Mouse (Mus musculus) cerebellum, adult 18-20 months (tissue): ENCODE results near the gene Elfn2.

Experiments used
- DNase-seq, 2 experiments: peaks; one replicate each; pipeline ENCODE4 v3.0.0; 2021

Elfn2 gene

DNA sequence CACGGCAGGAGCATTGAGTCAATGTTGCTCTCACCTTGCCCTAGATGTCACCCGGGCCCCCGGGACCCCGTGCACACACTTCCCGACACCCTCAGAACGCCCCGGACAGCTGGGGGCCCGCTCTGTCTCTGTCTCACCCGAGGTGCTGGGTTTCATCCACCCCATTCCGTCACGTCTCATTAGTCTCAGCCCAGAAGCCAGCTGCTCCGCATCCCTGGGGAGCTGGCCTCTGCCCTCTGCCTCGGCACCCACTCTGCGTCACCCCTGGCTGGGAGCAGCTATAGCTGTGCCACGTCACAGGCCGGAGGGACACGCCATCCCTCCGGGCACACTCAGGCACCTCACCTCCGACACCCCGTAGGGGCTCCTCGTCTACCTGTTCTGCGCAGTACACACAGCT, 38.3 kb downstream of the Elfn2 start:
- DNase-seq, result no peak

DNA sequence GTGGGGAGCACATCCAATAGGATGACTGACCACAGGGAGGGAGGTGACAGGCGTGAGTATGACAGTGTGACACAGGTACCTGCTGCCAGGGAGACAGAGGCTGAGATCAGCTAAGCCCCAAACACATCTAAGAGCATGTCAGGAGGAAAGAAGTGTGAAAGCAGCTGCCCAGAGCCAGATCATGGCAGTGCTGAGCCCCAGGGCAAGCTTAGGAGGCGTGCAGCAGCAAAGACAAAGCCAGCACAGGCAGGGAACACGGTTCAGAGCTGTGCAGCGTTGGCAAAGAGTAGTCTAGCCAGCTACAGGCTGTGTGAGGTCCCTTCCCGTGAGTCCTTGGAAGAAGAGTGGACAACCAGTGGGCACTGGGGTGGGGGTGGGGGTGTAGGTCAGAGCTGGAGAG, 40.9 kb downstream of the Elfn2 start:
- no peak for DNase-seq

DNA sequence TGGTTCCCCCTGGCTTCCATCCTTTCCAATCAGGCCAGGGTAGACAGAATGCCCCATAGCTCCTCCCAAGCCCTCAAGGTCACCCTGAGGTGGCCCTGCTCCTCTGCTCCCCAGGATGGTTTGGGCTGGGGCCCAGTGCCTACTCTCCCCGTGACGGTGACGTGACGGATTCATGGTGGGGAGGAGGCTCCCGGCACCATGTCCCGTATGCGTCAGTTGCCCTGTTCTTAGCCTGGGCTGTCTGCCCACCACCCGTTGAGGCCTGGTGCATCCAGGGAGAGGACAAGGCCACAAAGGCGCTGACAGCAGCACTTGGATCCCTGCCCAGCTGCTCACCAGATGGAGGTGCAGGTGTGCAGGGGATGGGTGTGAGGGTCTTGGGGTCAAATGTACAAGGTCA, 41.6 kb downstream of the Elfn2 start:
- peak; percentile 53 to 62 for DNase-seq

DNA sequence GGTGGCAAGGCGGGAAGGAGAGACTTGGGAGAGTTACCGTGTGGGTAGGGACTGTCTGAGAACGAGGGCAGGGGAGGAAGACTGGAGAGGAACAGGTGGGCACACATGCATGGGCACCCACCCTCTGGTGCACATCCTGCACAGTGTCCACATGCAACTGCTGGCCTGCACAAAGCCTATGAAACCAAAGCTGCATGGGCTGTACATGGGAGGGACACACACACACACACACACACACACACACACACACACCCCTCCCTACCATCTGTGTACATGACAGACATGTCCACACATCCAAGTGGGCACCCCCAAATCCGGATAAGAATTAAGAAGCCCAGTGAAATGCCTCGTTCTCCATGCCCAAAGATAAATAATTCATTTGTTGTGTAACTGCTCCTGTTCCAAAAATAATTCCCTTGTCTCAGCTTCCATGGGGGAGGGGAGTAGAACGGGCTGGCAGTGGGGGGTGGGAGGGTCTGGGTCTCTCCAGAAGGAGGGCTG, 43.6 kb downstream of the Elfn2 start:
- no peak for DNase-seq

DNA sequence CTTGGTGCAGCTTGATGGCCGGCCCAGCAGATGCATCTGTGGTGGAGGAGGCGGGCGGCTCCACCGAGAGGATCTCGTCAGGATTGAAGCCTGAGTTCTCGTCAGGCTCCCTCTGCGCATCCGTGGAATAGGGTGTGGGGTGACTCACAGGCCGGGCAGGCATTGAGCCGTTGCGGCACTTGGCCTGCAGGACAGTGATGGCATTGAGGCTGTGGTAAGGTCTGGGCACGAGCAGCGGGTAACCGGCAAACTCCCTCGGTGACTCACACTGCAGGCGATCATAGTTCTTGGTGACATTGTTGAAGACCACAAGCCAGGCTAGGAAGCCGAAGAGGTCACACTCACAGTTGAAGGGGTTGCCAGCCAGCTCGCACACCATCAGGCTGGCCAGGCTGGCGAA, 45.1 kb downstream of the Elfn2 start:
- no peak for DNase-seq

DNA sequence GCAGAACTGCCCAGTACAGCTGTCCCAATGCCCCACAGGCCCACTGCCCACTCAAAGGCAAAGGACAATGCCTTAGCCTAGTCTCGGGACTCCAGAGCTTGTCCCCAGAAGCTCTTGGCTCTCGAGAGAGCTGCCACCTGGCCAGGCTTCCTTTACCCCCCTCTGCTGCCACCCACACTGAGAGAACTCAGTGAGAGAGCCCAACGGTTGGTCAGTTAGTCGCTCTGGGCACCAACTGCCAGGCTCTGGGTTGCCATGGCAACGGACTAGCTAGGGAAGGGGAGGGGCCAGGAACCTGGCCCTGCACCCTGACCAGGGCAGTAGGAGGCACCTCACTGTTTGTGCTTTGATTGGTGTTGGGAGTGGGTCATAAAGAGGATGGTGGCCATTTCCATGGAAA, 48.2 kb downstream of the Elfn2 start:
- peak; percentile 43 to 44 for DNase-seq

DNA sequence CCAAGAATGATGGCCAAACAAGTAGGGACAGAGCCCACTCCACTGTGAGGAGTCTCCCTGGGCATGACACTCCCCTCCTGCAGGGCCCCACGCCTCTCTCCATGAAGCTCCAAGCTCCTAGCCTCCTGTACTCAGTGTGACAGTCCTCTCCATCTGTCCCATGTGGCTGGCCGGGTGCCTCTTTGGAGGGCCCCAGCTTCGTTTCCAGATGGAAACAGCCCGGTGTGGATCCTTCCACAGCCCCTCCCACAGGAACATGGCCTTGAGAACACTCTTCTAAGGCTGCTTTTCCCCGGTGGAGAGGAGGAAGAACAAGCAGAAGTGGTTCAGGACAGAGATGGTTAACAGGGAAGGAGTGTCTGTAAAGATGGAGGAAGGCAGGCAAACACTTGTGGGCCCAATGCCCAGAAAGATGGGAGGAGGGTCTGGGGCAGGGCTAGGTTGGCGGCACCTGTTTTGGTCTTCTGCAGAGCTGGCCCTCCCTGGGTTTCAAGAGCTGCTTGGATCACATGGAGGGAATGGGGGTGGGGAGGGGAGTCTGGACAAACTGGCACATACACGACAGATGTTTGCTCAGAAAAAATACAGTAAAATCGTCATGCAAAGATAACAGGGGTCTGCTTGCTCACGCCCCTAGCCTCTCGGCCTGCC, 49.2 kb downstream of the Elfn2 start:
- no peak for DNase-seq

DNA sequence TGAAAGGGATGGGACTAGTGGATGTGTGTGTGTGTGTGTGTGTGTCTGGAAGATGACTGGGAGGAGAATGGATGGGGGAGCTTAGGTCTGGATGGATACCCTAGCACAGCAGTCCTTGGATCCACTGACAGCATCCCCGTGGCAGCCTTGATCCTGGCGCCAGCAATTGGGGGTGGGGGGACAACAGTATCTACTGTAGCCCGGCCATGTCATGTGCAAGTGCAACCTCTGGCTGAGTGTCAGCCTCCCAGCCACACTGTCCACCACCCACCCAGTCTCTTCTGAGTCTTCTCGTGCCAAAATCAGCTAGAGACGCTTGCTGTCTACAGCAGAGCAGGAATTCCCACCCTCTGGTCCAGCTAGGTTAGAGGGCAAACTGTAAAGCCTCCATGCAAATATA, 54.3 kb downstream of the Elfn2 start:
- no peak for DNase-seq

DNA sequence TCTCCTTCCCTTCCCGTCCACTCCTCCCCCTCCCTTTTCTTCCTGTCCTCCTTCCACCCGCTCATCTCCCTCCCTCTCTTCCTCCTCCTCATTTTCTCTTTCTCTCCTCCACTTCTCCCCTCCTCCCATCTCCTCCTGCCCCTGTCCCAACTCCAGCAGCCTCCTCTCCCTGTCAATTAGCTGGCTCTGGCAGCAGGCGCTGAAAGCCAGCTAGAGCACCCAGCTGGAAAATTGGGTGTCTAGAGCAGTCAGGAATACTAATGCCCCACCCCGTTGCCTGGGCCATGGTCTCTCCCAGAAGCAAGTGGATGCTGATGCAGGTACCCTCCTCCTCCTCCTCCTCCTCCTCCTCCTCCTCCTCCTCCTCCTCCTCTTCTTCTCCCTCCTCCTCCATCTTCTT, 67.4 kb downstream of the Elfn2 start:
- no peak for DNase-seq

DNA sequence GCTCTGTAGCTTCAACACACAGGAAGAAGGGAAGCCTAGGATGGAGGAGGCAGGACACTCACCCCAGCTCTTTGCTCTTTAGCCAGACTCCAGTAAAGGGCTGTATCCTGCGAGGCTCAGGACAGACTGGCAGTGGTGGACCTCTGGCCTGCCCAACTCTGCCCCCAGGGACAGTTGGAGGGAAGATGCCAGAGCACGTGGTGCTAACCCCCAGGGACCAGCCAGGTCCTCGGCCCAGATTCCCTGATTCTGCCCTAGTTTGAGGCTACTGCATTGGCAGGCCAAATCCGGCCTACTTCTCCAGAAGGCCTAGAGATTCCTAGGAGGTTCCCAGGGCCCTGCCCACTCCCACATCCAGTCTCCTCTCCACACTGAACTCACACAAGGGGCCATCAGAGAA, 70.8 kb downstream of the Elfn2 start:
- DNase-seq, result no peak

DNA sequence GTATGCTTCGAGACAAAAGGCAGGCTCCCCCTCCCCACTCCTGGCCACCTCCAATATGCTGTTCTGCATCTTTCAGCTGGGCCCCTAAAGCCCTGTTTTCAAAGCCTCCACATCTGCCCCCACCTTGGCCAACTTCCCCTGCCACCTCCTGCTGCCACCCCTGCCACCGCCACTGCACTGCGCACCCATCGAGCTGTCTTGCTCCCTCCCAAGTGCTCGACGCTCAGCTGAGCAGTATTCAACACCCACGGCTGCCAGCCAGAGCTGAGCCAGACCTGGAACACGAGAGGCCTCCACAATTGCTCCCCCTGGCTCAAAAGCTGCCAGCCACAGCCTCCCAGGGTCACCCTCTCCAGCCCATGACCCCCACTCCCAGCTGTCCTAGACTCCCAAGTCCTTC, 74.0 kb downstream of the Elfn2 start:
- no peak for DNase-seq

DNA sequence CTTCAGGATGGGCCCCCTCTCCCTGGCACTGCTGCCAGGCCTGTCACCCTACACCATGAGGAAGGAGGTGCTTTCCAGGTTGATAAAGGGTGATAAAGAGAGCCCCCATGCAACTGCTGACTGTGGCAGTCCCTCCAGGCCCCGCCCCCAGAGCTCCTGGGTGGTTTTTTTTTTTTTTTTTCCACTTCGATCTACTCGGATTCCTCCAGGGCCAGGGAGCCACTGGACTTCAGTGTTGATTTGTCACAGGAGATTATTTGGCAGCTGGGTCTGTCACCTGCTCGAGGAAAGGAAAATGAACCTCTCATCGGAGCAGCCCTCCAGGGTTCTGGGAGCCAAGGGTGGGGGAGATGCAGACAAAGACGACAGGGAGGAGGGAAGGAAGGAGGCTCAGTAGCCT, 74.9 kb downstream of the Elfn2 start:
- DNase-seq, result no peak

DNA sequence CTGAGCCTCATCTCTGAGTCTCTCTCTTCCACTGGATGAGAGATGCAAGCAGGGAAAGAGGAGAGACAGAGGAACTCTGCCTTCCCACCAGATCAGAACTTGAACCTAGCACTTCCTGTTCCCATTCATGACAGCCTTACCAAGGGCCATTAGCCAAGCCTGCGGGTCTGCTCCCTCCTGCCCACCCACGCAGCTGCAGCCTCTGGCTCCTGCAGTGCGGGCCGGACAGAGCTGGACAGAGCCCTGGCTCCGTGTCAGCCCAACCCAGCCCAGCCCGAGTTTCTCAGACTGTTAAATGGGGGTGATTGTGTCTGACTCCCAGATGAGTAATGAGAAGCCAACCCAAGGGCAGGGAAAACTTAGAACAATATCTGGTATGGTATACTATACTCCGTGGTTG, 83.3 kb downstream of the Elfn2 start:
- DNase-seq, result no peak

DNA sequence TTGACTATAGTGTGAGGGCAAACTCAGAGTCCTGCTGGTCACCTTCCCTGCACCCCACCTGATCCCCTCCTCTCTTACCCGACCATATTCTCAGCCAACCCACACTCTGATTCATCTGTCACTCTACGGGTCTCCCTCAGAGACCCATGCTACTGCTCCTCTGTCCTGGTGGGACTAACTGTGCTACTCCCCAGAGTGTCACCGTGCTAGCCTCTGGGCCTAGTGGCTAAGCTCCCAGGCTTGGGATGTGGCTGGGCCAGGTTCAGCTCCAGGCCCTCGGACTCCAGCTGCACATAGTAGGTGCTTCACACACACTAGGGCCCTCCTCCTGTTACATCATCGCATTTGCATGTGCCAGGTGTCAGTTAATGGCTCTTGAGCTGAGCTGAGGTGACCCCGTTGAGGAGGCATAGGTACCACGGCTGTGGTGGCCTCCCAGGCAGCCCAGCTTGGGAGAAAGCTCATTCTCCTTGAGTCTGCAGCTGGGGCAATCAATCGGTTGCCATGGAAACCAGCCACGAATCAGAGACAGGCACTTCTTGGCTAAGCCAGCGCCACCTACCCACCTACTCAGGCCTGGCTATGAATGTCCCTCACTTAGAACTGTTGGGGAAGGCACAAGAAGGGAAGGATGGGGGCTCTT, 84.4 kb downstream of the Elfn2 start:
- no peak for DNase-seq

DNA sequence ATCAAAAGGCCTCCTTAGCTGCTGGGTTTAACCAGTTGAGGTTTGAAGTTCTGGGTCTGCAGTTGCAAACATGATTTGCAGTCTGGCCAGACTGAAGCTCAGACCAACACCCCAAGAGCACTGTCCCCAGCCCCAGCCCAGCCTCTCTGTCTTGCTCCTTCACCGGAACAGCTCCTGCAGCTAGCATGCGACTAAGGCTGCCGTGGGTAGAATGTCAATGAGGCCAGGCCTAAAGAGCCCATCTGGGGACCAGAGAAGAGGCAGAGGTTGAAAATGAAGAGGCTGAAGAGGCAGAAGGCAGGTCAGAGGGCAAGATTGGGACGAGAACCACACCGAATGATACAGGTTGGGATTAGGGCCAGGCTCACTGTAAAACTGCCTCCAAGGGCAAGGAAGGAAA, 85.2 kb downstream of the Elfn2 start:
- no peak for DNase-seq

DNA sequence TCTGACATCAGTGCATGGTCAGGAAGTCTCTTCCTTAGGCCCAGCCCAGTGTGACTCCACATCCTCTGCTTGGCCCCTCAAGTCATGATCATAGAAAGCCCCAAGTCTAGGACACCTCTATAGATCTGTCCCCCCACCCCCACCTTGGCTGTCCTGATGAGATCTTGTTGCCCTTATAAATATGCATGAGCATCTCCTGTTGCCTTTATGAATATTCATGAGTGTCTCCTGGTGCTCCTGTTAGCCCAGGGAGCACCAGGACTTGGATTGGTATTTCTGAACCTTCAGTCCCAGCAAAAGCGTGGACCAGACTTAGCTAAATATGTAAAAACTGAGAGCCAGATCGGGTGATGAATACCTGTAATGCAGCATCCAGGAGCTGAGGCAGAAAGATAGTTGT, 86.2 kb downstream of the Elfn2 start:
- no peak for DNase-seq

DNA sequence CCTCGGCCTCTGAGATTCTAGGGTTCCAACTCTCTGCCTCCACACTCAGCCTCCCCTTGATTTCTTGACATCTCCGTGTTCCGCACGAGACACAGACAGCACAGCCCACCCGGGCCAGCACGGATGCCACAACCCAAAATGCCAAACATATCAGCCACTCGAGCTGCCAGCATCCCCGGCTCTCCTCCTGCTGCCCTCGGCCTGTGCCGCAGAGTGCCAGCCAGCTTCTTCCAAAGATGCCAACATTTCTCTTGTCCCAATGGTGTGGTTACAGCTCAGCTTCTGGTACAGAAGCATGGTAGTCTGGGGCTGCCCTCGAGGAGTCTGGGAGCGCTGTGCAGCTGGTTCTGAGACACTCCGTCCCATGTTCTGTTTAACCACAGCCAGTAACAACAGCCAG, 92.3 kb downstream of the Elfn2 start:
- DNase-seq, result no peak

DNA sequence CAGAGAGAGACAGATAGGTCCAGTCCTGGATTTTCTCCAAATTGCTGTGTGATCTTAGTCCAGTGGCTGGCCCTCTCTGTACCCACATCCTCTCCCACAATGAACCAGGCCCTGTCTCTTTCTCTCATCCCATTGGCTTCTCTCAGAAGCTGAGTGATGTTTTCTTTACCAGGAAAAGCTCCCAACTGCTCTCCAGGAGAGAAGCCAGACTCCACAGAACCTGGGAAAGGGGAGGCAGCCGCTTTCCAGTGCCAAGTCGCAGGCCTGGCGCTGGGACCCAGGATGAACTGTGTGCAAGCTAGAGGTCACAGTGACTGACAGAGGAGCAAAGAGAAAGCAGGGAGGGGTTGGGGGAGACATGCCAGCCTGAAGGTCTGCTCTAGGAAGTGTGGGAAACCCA, 93.6 kb downstream of the Elfn2 start:
- no peak for DNase-seq

DNA sequence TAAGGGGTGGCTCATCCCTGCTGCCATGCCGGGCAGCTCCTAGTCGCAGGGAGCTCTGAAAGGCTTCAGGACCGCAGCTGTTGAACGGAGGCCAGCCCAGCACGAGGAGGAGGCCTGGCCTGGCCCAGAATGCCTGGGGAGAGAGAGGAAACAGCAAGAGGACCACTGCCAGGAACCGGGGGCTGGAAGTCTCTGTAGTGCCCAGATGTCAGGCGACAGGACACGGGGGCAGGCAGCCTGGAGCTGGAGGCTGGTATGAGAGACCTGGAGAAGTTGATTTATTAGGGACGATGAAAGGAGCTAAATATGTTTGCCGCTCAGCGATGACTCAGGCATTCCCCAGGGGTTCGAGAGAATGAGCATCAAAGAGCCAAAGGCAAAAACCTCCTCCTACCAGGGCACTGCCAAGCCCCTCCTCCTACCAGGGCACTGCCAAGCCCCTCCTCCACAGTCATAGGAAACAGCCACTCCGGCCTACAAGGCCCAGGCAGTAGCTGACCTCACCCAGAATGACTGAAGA, 94.1 kb downstream of the Elfn2 start:
- DNase-seq, result peak; percentile 43 to 49

DNA sequence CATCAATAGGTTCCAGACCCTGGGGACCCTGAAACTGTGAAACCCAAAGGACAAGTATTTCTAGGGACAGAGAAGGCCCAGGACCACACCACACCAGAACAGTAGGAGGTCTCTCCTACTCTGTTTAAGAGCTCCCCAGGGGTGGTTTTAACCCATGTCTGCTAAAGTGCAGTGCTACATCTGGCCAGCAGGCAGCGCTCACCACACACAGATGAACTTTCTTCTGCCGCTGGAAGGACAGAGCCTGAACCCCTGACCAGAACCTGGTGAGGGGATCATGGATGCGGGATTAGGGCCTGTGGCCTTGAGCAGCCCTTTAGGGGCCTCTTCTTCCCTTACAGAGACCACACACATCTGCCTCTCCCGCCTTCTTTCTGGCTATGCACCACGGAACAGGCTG, 95.1 kb downstream of the Elfn2 start:
- peak; percentile 54 to 73 for DNase-seq
